Mouse (Mus musculus) hindbrain, embryonic 16.5 days (tissue): Measurements from ENCODE around the gene Mul1. TPM values are rescaled to one million over a fixed set of nuclear protein-coding genes. Genes with fewer than 3 reads are reported as not detected.

Source experiments
- ATAC-seq: fragments of 200-750 bp; cut with Nextera tagmentation; 2 replicates; pipeline ENCODE4 v1.8.0; 2017; ENCODE audit warnings: moderate TSS enrichment, moderate library complexity
- H3K27ac ChIP-seq: fragments of 300-500 bp; sonication (generic); 2 replicates; pipeline ENCODE4 v1.5.1; 2014; ENCODE audit warnings: low read depth, mild to moderate bottlenecking, control low read depth, low read length, moderate library complexity
- H3K27me3 ChIP-seq: fragments of 300-500 bp; sonication (generic); replicated peaks from 2 replicates; pipeline ENCODE4 v1.6.1; 2014; ENCODE audit warnings: low read length; ENCODE audit not compliant: control insufficient read depth, insufficient read depth
- H3K36me3 ChIP-seq: fragments of 300-500 bp; sonication (generic); 2 replicates; pipeline ENCODE4 v1.6.1; 2014; ENCODE audit warnings: mild to moderate bottlenecking, low read length, moderate library complexity, mixed read lengths; ENCODE audit not compliant: control insufficient read depth, insufficient read depth
- H3K4me1 ChIP-seq: fragments of 300-500 bp; sonication (generic); 2 replicates; pipeline ENCODE4 v1.6.1; 2014; ENCODE audit warnings: low read depth, low read length; ENCODE audit not compliant: control insufficient read depth, insufficient read depth
- H3K4me2 ChIP-seq: fragments of 300-500 bp; sonication (generic); 2 replicates; pipeline ENCODE4 v1.6.1; 2014; ENCODE audit warnings: mild to moderate bottlenecking, low read length, control low read depth, moderate library complexity
- H3K4me3 ChIP-seq: fragments of 300-500 bp; sonication (generic); 2 replicates; pipeline ENCODE4 v1.5.1; 2014; ENCODE audit warnings: mild to moderate bottlenecking, low read length, control low read depth, moderate library complexity
- H3K9ac ChIP-seq: fragments of 300-500 bp; sonication (generic); 2 replicates; pipeline ENCODE4 v1.6.1; 2014; ENCODE audit warnings: low read depth, mild to moderate bottlenecking, control low read depth, low read length, moderate library complexity
- H3K9me3 ChIP-seq: fragments of 300-500 bp; sonication (generic); 2 replicates; pipeline ENCODE4 v1.6.1; 2014; ENCODE audit warnings: mild to moderate bottlenecking, low read length, moderate library complexity; ENCODE audit not compliant: control insufficient read depth
- WGBS: fragments of 180-500 bp; shearing (Covaris S2); extraction: QIAGEN DNeasy Blood & Tissue Kit; methylation state at CpG from one replicate; pipeline ENCODE4 v1.1.7; 2014; 5-methylcytosine and 5-hydroxymethylcytosine counted together
- polyA plus RNA-seq: library from polyadenylated mRNA; unstranded; fragments of >200 nt; fragmentation: Nextera tagmentation; extraction: Ambion mirVana; gene quantifications from 2 replicates; pipeline ENCODE4 v1.2.1, GENCODE M21; 2015

Mul1 gene
- polyA plus RNA-seq, 1 experiment from 2014 or later = 23.7 TPM

DNA sequence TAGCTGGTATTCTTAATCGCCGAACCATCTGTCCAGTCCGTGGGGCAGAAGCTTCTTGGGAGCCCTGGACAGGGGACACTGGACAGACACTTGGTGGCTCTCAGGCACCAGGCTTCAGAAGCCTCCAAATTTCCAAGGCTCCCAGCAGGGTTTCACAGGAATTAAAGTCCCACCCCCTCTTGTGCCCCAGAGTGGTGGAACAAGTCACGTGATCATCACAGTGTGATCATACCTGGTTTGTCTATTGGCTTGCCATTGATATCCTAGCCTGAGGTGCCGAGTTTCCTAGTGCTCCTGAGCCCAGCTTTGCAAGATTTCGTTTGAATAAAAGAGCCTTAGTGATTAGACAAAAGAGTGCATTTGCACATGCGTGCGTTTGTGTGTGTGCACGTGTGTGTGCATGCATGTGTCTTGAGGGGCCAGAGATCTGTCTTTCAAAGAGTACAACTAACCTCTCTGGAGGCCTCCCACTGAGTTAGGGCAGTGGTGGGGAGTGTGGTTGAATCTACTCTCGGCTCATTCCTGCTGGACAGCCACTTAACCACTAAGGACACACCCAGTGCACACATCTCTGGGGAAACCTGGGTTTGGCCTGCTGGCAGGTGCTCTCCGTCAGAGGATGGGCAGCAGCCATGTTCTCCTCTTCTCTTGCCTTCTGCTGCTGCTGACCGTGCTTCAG is 15.3 kb downstream of the Mul1 start:
- Histone ChIP-seq H3K36me3 (no peaks in the 10 kb centered on the region), H3K9me3 (no peaks in the 10 kb centered on the region), H3K4me1 (peaks cover 29% of the 10 kb centered on the region), H3K9ac (no peak overlapping the region), H3K4me3 (no peak overlapping the region), H3K4me2 (no peak overlapping the region), H3K27ac (no peak overlapping the region), H3K27me3 (no peaks in the 10 kb centered on the region)
- 53% methylated on average over 12 of the region's 12 CpGs for WGBS
- ATAC-seq = no peak

DNA sequence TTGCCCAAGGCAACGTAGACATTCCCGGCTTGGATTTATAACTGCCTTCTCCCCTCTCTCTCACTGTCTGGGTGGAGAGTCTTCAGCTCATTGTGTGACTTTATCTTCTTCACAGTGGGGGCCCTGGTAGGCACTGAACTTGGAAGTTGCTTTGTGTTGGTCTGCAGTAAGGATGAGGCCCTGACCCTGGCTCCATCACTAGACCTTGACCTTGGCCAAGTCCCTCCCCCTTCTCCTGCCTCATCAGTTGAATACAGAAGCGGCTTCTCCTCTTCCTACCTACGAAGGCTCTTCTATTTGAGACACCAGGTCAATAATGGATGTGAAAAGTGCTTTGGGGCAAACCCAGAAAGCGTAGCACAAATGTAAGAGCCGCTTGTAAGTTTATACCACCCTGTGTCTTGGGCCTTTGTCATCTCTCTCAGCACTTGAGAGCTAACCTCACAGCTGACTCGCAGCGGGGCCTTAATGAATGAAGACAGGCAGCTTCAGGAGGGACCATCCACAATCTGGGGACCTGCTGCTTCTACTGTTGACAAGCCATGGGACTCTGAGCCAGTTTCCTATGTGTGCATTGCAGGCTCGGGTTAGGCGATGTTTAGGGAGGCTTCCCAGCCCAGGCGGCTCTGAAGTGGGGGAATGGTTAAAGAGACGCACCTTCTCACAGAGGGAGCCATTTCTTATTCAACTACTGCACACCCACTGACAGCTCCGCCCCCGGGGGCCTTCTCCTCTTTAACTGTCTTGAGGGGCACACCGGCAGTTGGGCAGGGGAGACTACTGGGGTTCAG is 18.0 kb downstream of the Mul1 start:
- Histone ChIP-seq H3K4me1 (peaks cover 31% of the 10 kb centered on the region), H3K36me3 (no peaks in the 10 kb centered on the region), H3K27me3 (no peaks in the 10 kb centered on the region), H3K27ac (peak overlapping the region; percentile 5; the same call in 1 of the 2 replicates), H3K4me2 (no peak overlapping the region), H3K9me3 (no peaks in the 10 kb centered on the region), H3K9ac (no peak overlapping the region), H3K4me3 (no peak overlapping the region)
- no peak for ATAC-seq
- WGBS = 30% methylated on average over 15 of the region's 15 CpGs

DNA sequence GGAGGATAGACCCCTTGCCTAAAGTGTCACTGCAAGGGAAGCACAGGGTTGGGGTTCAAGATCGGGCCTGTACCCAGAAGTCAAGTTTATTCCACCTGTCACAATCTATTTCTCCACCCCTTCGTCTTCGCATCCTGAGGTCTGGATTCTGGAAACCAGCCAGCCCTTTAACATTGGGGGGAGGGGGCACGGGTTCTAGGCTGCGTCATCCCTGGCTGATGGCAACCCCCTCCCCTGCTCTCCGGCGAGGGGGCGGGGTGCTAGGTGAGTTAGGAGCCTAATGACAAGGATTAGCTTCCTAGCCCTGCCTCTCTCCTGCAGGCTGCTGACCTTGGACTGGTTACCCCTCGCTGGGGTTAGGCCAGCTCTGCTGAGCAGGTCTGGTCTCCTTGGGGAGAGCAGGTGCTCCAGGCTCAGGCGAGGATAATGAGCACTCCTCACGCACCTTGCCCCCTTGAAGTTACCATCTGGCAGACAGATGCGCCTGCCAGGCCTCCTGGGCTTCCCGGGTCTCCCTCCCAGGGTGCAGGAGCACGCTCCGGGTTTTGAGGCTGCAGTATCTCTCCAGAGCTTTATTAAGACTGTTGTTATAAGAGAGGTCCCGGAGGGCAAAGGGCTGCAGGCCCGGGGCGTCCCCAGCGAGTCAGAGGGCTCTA is 18.8 kb downstream of the Mul1 start:
- ATAC-seq = no peak
- WGBS = 4% methylated on average over 18 of the region's 19 CpGs
- H3K4me1 ChIP-seq = peaks cover 30% of the 10 kb centered on the region
- H3K27me3 ChIP-seq = no peaks in the 10 kb centered on the region
- H3K4me2 ChIP-seq = peak overlapping the region; percentile 92
- H3K9ac ChIP-seq = peak overlapping the region; percentile 97
- no peaks in the 10 kb centered on the region for H3K36me3 ChIP-seq
- H3K9me3 ChIP-seq = no peaks in the 10 kb centered on the region
- peak overlapping the region; percentile 98 for H3K4me3 ChIP-seq
- peak overlapping the region; percentile 96 for H3K27ac ChIP-seq

DNA sequence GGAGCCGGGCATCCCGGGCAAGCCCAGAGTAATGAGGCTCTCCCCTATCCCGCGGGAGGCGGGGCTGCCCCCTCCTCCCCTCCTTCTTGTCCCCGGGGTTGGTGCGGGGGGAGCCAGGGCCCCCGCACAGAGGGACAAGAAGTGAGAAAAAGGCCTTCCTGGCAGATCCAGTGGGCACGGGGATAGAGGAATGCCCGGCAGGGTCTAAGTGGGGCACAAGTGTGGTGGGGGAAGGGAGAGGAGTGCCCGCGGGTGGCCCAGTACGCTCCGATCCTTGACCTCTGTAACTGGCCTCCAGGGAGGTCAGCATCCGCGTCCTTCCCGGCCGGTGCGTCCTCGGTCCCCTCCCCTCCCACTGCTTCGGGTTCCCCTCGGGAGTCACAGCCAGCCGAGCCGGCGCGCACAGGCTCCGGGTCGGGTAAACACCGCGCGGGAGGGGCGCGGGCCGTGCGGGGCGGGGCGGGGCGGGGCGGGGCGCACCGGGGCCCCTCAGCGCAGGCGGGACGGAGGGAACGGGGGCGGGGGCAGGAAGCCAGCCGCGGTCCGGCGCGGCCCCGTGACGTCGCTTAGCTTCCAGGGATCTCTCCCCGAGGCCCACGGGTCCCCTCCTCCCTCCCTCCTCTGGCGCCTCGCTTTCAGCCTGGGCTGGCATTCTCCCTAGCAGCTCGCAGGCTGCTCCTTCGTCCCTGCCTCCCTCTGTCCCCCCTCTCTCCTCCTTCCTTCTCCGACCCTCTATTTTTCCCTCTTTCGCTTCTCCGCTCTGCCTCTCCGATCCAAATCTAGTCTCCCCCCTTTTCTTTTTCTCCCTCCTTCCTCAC is 19.5 kb downstream of the Mul1 start, which contains the start of gene Camk2n1:
TSS of gene Camk2n1 (plus strand) at position 562 of the 818 bp plus-strand sequence.
- ATAC-seq = peak; percentile 83
- Histone ChIP-seq H3K4me2 (peak within 1 kb of the TSS; percentile 92), H3K4me3 (peak within 1 kb of the TSS; percentile 98), H3K27me3 (no peaks in the 10 kb centered on the region), H3K9ac (peak within 1 kb of the TSS; percentile 97), H3K27ac (peak within 1 kb of the TSS; percentile 96), H3K4me1 (peaks cover 34% of the 10 kb centered on the region), H3K9me3 (no peaks in the 10 kb centered on the region), H3K36me3 (no peaks in the 10 kb centered on the region)
- under 1% methylated on average over 57 of the region's 64 CpGs for WGBS

DNA sequence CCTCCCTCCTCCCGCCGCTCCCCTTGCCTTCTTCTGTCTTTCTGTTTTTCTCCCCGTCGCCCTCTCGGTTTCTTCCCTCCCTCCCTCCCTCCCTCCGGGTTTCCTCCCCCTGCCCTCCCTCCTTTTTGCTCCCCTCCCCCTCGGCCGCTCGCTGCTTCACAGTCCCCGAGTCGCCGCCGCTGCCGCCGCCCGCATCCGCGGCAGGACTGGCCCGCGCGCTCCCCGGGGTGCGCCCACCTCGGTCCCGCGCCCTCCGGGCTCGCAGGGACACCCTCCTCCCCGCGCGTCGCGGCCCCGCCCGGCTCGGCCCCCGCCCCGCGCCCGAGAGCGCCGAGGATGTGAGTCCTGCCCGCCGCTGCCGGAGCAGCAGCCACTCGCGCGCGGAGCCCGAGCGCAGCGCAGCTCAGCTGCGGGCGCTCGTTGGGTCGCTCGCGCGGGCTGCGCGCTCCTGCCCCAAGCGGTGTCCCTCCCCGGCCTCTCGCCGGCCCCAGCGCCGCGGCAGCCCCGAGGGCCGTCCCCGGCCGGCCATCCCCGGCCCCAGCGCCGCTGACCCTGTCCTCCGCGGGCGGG is 20.2 kb downstream of the Mul1 start:
- peak overlapping the region; percentile 97 for H3K9ac ChIP-seq
- peak overlapping the region; percentile 92 for H3K4me2 ChIP-seq
- H3K4me1 ChIP-seq = peaks cover 39% of the 10 kb centered on the region
- 1% methylated on average over 73 of the region's 78 CpGs for WGBS
- peak overlapping the region; percentile 96 for H3K27ac ChIP-seq
- H3K9me3 ChIP-seq = no peaks in the 10 kb centered on the region
- H3K36me3 ChIP-seq = no peaks in the 10 kb centered on the region
- H3K4me3 ChIP-seq = peak overlapping the region; percentile 98
- no peaks in the 10 kb centered on the region for H3K27me3 ChIP-seq
- peak; percentile 55 for ATAC-seq

DNA sequence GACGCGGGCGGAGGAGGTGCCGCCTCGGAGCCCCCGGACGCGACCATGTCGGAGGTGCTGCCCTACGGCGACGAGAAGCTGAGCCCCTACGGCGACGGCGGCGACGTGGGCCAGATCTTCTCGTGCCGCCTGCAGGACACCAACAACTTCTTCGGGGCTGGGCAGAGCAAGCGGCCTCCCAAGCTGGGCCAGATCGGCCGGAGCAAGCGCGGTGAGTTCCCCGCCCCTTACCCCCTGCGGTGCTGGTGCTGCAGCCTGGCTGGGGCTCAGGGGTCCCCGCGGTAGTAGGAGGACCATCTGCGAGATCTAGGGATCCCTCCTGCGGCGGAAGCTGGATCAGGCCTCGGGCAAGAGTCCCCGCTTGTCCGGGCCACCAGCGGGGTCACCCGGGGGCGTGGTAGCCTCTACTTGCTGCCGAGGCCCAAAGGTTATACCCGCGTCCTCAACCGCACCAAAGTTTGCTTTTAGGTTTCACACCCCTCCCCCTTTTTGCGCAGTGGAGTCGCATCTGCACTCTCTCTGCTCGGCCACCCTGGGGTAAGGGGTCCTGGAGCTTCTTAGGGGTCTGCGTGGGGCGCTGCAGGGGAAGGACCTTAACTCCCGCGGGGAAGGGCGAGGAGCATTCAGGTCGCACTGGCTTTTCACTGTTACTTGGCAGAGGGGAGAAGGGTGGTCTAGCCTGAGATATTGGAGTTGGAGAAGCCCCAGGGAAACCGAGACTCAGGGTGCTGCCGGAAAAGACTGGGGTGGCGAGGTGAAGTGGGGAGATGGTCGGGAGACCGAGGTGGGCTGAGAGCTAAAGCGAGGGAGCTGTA is 20.9 kb downstream of the Mul1 start:
- under 1% methylated on average over 48 of the region's 58 CpGs for WGBS
- H3K4me1 ChIP-seq = peaks cover 42% of the 10 kb centered on the region
- peak overlapping the region; percentile 98 for H3K4me3 ChIP-seq
- no peaks in the 10 kb centered on the region for H3K9me3 ChIP-seq
- H3K9ac ChIP-seq = peak overlapping the region; percentile 97
- H3K27ac ChIP-seq = peak overlapping the region; percentile 96
- H3K27me3 ChIP-seq = no peaks in the 10 kb centered on the region
- H3K4me2 ChIP-seq = peak overlapping the region; percentile 92
- ATAC-seq = peak; percentile 45; the same call in 1 of the 2 replicates
- no peaks in the 10 kb centered on the region for H3K36me3 ChIP-seq

DNA sequence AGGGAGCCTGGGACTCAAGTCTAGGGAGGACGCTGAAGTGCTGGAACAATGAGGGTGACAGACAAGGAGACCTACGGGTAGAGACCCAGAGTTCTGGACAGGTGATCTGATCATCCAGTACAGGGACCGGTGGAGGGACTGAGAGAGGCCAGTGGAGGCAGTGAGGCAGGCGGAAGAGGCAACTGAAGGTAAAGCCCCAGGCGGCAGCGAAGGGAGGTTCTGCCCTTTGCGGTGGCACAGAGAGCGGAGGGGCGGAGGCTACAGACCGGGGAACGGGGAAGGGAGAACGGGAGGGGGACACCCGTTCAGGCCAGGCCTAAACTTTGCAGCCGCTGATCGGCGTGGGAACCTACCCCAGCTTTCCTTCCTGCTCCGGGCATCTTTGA is 21.5 kb downstream of the Mul1 start:
- peak overlapping the region; percentile 98 for H3K4me3 ChIP-seq
- H3K9ac ChIP-seq = peak overlapping the region; percentile 97
- no peak for ATAC-seq
- no peaks in the 10 kb centered on the region for H3K27me3 ChIP-seq
- H3K4me2 ChIP-seq = peak overlapping the region; percentile 92
- H3K4me1 ChIP-seq = peaks cover 42% of the 10 kb centered on the region
- H3K36me3 ChIP-seq = no peaks in the 10 kb centered on the region
- 3% methylated on average over 17 of the region's 17 CpGs for WGBS
- peak overlapping the region; percentile 96 for H3K27ac ChIP-seq
- no peaks in the 10 kb centered on the region for H3K9me3 ChIP-seq

DNA sequence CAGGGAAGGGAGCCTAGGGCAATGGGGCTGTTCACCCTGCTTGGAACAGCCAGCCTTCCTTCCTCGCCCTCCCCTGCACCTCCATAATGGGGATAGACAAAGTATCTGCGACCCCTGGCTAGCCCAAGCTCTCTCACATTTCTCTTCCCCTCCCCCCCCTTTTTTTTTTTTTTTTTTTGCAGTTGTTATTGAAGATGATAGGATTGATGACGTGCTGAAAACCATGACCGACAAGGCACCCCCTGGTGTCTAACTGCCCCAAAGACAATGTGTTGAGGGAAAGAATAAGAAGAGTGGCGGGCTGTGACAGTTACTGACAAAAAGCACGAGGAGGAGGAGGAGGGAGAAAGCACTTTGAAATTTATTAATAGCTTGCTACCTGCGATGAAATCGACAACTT is 22.1 kb downstream of the Mul1 start:
- WGBS = 6% methylated on average over 8 of the region's 8 CpGs
- H3K27me3 ChIP-seq = no peaks in the 10 kb centered on the region
- H3K4me3 ChIP-seq = peak overlapping the region; percentile 98
- no peaks in the 10 kb centered on the region for H3K36me3 ChIP-seq
- H3K4me2 ChIP-seq = peak overlapping the region; percentile 92
- no peaks in the 10 kb centered on the region for H3K9me3 ChIP-seq
- peak overlapping the region; percentile 96 for H3K27ac ChIP-seq
- peaks cover 44% of the 10 kb centered on the region for H3K4me1 ChIP-seq
- peak overlapping the region; percentile 97 for H3K9ac ChIP-seq
- no peak for ATAC-seq
